Mouse (Mus musculus) kidney, postnatal 10 days (tissue): ENCODE results near the gene Lmx1a.
A peak's percentile ranks its signal among the peaks of the same experiment; 100 is the strongest.

Source experiments
- DNase-seq: peaks from one replicate; pipeline ENCODE4 v3.0.0; 2021; ENCODE audit warnings: mixed read lengths

Lmx1a gene

DNA sequence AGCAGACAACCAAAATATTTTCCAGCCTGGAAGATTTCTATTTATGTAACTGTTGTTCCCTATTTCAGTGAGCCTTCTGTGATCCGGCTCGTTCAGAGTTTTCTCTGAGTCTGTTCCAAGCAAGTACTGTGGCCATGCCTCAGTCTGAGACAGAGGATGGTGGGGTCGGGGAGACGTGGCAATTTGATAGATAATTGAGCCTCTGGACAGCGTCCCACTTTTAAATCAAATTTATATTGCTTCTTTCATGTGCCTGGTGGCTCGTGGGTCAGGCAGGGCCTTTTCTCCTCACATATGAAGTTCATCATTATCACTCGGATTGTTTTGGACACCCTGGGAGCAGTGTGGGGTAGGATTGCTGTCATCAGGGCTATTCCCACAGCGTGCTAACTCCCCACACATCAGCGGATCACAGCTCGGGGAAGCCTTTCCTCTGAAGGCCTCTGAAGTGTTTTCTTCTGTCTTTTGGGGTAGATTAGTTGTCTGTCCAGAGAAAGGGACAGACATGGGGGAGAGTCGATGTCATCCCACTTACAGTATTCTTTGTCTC is 6.9 kb downstream of the Lmx1a start:
- no peak for DNase-seq

DNA sequence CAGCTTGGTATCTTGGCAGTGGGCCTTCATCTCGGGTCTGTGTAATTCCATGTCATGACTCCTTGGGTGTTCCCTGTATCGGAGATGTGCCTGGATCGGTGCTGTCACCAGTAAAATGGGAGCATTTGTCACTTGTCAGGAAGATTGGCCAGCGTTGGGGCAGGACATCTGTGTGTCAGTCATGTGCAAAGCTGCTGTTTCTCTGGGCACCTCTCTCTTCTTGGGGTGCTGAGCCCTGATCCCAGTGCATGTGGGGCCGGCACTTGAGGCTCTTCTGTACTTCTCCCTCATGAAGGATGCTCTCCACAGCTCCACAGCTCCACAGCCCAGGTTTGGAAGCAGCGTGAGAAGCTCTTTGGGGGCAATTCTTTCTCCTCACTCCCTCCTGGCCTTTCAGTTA is 10.7 kb downstream of the Lmx1a start:
- DNase-seq: no peak

GRCm38 (mm10) chr1:167700221-167700620 is 11.2 kb downstream of the Lmx1a start:
- no peak for DNase-seq

GRCm38 (mm10) chr1:167705527-167705926 is 16.5 kb downstream of the Lmx1a start:
- DNase-seq: no peak

DNA sequence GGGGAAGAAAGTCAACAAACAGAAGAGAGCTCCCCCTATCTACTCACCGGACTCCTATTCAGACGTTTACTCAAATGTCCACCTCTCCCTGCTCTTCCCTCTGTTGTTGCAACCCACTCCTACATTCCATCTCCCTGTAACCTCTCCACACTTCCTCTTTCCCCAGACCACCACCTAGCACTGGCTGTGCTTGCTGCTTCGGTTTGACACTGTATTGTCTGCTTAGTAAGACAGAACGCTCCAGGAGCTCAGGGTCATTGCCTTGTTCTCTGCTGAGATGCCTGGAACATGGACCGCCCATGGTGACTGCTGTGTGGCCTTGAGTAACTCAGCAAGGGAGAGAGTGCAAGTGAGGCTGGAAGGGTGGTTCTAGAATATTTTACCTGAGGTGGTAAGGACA is 19.7 kb downstream of the Lmx1a start:
- DNase-seq: no peak

DNA sequence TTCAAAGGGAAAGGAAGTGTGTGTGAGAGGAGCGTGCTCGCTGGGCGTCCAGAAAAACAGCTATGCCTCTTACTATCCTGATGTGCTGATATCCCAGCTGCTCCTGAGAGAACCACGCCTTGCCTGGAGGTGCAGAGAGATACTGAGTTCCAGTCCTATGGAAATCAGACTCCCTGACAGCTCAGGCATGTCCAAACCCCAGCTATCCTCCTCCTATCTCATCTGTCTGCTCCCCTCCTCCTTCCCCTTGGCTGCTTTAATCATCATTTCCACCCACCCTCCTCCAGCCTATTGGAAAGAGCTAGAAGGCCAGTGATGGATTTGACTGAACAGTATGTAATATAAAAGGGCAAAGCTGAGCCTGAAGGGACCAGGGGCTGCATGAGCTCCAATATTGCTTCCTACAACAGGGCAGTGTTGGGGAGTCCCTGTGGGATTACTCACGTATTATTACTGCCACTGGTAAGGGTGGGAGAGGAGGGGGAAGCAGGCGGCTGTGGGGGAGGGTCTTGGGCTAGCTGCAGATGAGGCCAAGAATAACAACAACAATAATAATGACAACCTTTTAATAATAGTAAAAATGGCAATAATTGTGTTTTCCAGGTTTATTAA is 26.8 kb downstream of the Lmx1a start:
- no peak for DNase-seq

- no peak for DNase-seq
Observed at GRCm38 (mm10) chr1:167734471-167734870, 45.4 kb downstream of the Lmx1a start.

DNA sequence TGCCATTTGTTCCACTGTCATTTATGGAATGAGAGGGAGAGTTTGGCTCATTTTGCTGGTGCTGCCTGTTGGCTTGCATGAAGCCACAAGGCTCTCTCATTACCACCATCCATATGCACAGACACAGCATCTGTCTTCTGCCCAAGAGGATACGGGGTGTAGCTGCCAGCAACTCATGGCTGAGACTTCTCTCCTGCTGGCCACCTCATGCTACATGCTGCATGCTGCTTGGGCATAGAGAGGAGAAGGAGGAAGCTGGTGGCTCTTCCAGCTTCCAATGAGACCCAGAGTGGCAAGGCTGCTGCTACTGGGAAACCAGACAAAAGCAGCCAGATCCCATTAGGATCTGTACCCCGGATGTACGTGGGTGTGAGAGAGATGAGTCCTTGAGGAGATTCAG is 47.8 kb downstream of the Lmx1a start:
- no peak for DNase-seq

- DNase-seq: no peak
Observed at GRCm38 (mm10) chr1:167739286-167739685, 50.2 kb downstream of the Lmx1a start.

- no peak for DNase-seq
Observed at GRCm38 (mm10) chr1:167746676-167747075, 57.6 kb downstream of the Lmx1a start.

DNA sequence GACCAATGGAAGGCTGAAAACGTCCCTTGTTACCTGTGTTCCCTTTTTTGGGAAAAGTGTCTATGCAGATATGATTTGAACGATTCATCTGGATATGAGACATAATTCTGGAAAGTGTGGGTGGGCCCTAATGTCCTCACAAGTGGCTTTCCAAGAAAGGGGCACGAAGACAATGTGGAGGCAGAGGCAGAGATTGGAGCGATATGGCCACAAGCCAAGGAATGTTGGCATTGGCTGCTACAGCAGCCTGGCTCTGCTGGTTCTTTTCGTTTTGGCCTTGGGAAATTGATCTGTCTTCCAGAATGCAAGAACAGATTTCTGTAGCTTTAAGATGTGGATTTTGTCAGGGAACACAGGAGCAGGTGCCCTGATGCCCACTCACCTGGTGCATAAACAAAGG is 63.6 kb downstream of the Lmx1a start:
- no peak for DNase-seq

GRCm38 (mm10) chr1:167754085-167754484 is 65.0 kb downstream of the Lmx1a start:
- no peak for DNase-seq

DNA sequence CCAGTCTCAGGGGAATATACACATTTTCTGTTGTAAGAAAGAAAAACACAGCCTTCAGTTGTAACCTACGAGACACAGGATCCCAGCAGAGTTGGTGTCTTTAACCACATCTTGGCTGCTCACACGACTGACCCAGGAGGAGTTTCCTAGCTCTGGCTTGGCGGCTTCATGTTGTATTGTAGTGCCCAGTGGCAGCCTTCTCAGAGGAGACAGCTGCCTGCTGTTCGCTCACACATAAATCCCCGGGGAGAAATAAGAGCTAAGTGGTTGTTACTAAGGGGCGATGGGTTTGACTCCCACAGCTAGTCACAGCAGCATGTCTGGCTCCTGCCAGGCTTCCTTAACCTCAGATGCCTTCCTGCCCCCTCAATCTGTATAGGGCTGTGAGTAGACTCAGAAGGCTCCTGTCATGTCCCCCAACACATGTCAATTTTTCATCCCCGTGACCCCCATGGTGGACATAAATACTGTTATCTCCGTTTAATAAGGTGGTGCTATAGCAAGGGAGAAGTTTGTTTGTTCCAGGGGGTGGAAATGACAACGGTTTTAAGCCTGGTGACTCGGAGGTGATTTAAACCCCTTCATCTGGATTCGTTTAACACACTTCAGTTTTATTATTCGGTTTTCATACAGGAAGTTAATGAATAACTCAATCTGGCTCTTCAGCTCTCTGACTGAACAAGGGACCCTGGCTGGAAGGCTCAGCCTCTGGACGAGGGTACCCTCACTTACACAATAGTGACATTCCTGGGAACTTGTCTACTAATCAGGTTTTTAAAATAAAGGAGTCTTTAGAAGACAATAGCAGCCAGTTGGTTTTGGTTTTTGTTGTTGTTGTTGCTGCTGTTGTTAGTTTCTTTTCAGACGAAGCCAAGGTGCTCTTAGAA is 65.8 kb downstream of the Lmx1a start:
- no peak for DNase-seq

- no peak for DNase-seq
Observed at GRCm38 (mm10) chr1:167758208-167758607, 69.2 kb downstream of the Lmx1a start.

DNA sequence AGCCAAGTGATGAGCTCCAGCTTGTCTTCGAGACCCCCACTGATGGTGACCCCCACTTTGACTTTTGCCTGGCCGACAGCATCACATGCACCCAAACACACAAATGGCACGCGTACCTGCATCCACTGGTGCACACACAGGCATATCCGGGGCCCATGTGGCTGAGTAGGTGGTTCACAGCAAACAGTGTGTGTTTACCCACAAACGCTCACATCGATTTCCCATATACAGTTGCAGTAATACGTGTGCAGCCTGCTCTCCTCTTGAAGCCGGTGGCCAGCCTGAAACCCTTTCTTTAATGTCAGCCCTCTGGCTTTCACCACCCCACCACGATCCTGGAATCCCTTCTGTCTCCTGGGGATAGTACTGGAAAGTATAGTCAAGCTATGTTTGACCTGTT is 71.3 kb downstream of the Lmx1a start:
- no peak for DNase-seq

GRCm38 (mm10) chr1:167761785-167762223 is 72.8 kb downstream of the Lmx1a start:
- no peak for DNase-seq

DNA sequence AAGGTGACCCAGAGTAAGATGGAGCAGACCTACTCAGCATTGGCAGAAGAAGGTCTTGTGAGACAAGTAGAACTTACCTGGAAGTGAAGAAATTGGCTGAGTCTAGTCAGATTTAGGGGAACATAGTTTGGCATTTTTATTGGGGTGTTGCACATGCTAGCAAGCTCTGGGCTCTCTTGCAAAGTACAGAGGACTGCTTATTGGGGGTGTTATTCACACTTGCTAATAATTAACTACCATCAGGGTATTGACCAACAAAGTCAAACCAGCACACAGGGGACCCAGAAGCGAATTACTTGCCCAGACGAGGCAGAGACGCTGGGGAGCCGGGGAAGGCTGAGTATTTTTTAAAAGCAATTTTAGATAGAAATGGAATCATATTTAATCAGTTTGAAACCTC is 77.6 kb downstream of the Lmx1a start:
- DNase-seq: no peak

DNA sequence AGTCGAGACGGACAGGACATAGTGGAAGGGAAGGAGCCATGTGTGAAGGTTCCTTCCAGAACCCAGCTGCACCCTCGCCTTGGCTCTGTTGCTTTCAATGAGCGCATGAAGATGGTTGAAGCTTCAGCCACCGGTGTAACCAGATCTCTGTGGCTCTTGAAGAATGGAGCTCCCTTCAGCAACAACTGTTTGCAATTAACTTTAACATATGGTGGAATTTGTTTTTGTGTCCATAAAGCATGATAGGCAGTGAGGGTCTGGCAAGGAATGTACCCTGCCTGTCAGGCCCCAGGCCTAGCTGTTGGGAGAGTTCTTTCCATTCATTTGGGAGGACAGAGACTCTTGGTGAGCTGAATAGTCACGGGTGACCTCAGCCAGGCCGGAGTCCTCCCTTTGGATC is 81.4 kb downstream of the Lmx1a start:
- no peak for DNase-seq

DNA sequence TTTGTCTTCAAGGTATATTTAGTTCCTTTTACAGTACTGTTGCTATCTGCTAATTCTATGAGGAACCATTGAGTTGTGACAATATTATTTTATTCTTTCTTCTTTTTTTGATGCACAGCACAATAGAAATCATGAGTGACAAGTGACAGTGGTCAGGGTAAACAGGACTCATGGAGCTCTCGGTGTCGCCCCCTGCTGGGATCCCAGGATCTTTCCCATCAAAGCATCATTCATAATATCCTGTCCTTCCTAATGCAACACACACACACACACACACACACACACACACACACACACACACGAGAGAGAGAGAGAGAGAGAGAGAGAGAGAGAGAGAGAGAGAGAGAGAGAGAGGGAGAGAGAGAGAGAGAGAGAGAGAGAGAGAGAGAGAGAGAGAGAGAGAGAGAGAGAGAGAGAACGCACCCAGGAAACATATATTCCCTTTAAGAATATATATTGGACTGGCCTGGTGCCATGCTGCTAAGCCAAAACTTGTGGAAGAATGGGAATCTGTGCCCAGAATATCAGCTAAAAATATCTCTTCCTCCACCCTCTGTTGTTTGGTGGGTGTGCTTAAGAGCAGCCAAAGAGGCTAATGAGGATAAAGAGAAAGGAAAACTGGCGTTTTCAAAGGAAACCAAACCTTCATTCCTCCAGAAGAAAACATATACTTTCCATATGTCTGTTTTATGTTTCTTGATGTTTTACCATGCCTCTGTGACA is 90.9 kb downstream of the Lmx1a start:
- DNase-seq: no peak

GRCm38 (mm10) chr1:167781787-167782484 is 92.9 kb downstream of the Lmx1a start:
- peak; percentile 84 for DNase-seq

GRCm38 (mm10) chr1:167784067-167784466 is 95.0 kb downstream of the Lmx1a start:
- DNase-seq: no peak

GRCm38 (mm10) chr1:167788684-167789413 is 99.8 kb downstream of the Lmx1a start:
- DNase-seq: no peak
